In genomic region chr8:109609153-109609502, GRCm38 (mm10) we compare ENCODE assay signal across 1 mouse cellular context.
TF ChIP-seq lines count a peak whose summit lies in the region.

No protein-coding gene starts in this region.

TF ChIP-seq in CH12.LX, 34 proteins besides CTCF, POLR2A, EP300 and RAD21 (continued from another document):
- no peak for TF ChIP-seq MXI1 (IDR thresholded peaks at IDR 0.05; ENCODE audit: low read depth, low read length)
- TF ChIP-seq GABPA (IDR thresholded peaks at IDR 0.05; ENCODE audit: insufficient replicate concordance, low read depth, low read length): no peak
- TF ChIP-seq JUND (conservative IDR thresholded peaks at IDR 0.05; ENCODE audit: low read depth, low read length): no peak
- TF ChIP-seq TCF12 (IDR thresholded peaks at IDR 0.05; ENCODE audit: low read depth, low read length): no peak
- TF ChIP-seq MYC (IDR thresholded peaks at IDR 0.05; ENCODE audit: low read depth, low read length): no peak
- no peak for TF ChIP-seq CHD2 (IDR thresholded peaks at IDR 0.05; ENCODE audit: low read length)
- TF ChIP-seq BHLHE40 (IDR thresholded peaks at IDR 0.05; ENCODE audit: low read depth, low read length): no peak
- no peak for TF ChIP-seq POLR2AphosphoS2 (IDR thresholded peaks at IDR 0.05; ENCODE audit: low read depth, low read length)
- TF ChIP-seq SMC3 (IDR thresholded peaks at IDR 0.05; ENCODE audit: low read depth, low read length): no peak
- no peak for TF ChIP-seq ZKSCAN1 (IDR thresholded peaks at IDR 0.05; ENCODE audit: borderline replicate concordance, low read depth, low read length)
- no peak for TF ChIP-seq KAT2A (IDR thresholded peaks at IDR 0.05; ENCODE audit: insufficient replicate concordance, low read length)
- no peak for TF ChIP-seq ZNF384 (IDR thresholded peaks at IDR 0.05; ENCODE audit: low read depth, low read length)
- TF ChIP-seq MEF2A (IDR thresholded peaks at IDR 0.05; ENCODE audit: borderline replicate concordance, low read depth, low read length): no peak
- TF ChIP-seq MAZ (IDR thresholded peaks at IDR 0.05; ENCODE audit: low read depth, low read length): no peak
- TF ChIP-seq PAX5 (IDR thresholded peaks at IDR 0.05; ENCODE audit: low read length): no peak
